Mouse (Mus musculus) heart, adult 18-20 months (tissue): ENCODE measurements at regions not wholly inside any gene's neighbourhood (a gene's known extent, or its start where the extent isn't known, plus 50 kb on each side); places are given as distances from the start of the nearest gene placed in this dataset.
"Not testable (repeated sequence)": the region's sequence is repeated elsewhere in the genome, so short reads cannot be mapped to it uniquely, and the experiment has no call there.

Source experiments
- DNase-seq, 2 experiments: peaks; one replicate each; pipeline ENCODE4 v3.0.0; 2021 to 2022; ENCODE audit warnings: mixed read lengths in 1 of 2

GRCm38 (mm10) chr3:34709553-34709952, 59.3 kb downstream of the Sox2 start:
- no peak for DNase-seq

- DNase-seq, result not testable (repeated sequence)
Observed at GRCm38 (mm10) chr3:34712137-34712536, 61.9 kb downstream of the Sox2 start.

GRCm38 (mm10) chr3:34722506-34722905, 72.3 kb downstream of the Sox2 start:
- no peak for DNase-seq

- DNase-seq, result no peak
Observed at GRCm38 (mm10) chr3:34726955-34727354, 76.8 kb downstream of the Sox2 start.

- DNase-seq, result no peak
Observed at GRCm38 (mm10) chr3:34728282-34728681, 78.1 kb downstream of the Sox2 start.

- DNase-seq, result no peak
Observed at GRCm38 (mm10) chr3:34734966-34735365, 84.8 kb downstream of the Sox2 start.

- no peak for DNase-seq
Observed at GRCm38 (mm10) chr3:34738001-34738400, 87.8 kb downstream of the Sox2 start.

GRCm38 (mm10) chr3:34738938-34739337, 88.7 kb downstream of the Sox2 start:
- no peak for DNase-seq

- DNase-seq, result no peak
Observed at GRCm38 (mm10) chr3:34739693-34740092, 89.5 kb downstream of the Sox2 start.

GRCm38 (mm10) chr3:34740110-34740509, 89.9 kb downstream of the Sox2 start:
- DNase-seq, result no peak

- DNase-seq, result no peak
Observed at GRCm38 (mm10) chr3:34745181-34745736, 95.1 kb downstream of the Sox2 start.

- DNase-seq, result no peak
Observed at GRCm38 (mm10) chr3:34747499-34748093, 97.4 kb downstream of the Sox2 start.

GRCm38 (mm10) chr3:34749989-34750388, 99.8 kb downstream of the Sox2 start:
- DNase-seq, result no peak

GRCm38 (mm10) chr3:34751551-34751950, 101.3 kb downstream of the Sox2 start:
- DNase-seq, result no peak

GRCm38 (mm10) chr3:34753557-34753956, 103.4 kb downstream of the Sox2 start:
- DNase-seq, result no peak

GRCm38 (mm10) chr3:34754781-34755180, 104.6 kb downstream of the Sox2 start:
- no peak for DNase-seq

- DNase-seq, result not testable (repeated sequence)
Observed at GRCm38 (mm10) chr3:34755282-34755681, 105.1 kb downstream of the Sox2 start.

GRCm38 (mm10) chr3:34756632-34757031, 106.4 kb downstream of the Sox2 start:
- no peak for DNase-seq

- no peak for DNase-seq
Observed at GRCm38 (mm10) chr3:34757130-34757529, 106.9 kb downstream of the Sox2 start.

GRCm38 (mm10) chr3:34757813-34758510, 107.8 kb downstream of the Sox2 start:
- peak; percentile 1 for DNase-seq

- no peak for DNase-seq
Observed at GRCm38 (mm10) chr3:34759942-34760640, 109.9 kb downstream of the Sox2 start.

- no peak for DNase-seq
Observed at GRCm38 (mm10) chr3:34761162-34761769, 111.1 kb downstream of the Sox2 start.

- DNase-seq, result no peak
Observed at GRCm38 (mm10) chr3:34761783-34762182, 111.6 kb downstream of the Sox2 start.
